Comparison of ENCODE assay signal across 16 mouse cellular contexts in the genomic region with DNA sequence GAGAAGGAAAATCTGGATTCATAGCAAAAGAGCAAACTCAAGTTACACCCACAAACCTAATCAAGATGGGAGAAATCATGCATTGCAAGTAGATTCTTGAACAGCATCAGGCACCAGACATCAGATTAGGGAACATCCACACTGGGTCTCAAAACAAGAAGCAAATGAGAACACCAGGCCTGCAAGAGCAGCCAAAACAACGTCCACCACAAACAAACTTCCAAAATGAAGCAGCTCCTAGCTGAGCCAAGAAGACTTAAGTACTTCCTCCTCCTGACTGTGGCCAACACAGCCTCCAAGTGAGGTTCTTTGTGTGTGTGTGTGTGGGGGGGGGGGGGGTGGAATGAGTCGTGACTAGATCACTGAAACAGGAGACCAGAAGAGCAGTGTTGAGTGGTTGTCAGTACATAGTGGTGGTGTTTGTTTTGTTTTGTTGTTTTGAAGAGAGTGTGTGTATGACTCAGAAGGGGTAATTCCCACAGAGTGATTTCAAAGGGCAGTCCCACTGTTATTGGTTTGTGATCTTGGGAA.
DNase-seq lines count a peak whose midpoint lies in the region; ATAC-seq and TF ChIP-seq lines count a peak whose summit lies in the region.
"Had no signal": no experiment of that assay in that cellular context is flagged by ENCODE, and none has a peak within 500 bp of the region (broad histone marks: within the 10 kb centered on the region; RNA-seq: fewer than 3 reads in every experiment).

No protein-coding gene starts in this region.

- H3K9me3 ChIP-seq in heart, embryonic 12.5 days (replicated peaks) = no peaks in the 10 kb centered on the region
- H3K9me3 ChIP-seq: embryonic facial prominence, embryonic 13.5 days; forebrain, embryonic 15.5 days; liver, embryonic 15.5 days had no signal

- H3K27me3 ChIP-seq in heart, adult 2 months (ENCODE audit: control insufficient read depth, insufficient read depth, low read length) = no peaks in the 10 kb centered on the region; the same call in 1 of the 2 replicates
- H3K27me3 ChIP-seq in heart, embryonic 12.5 days (replicated peaks) = no peaks in the 10 kb centered on the region
- H3K27me3 ChIP-seq: embryonic facial prominence, embryonic 13.5 days; forebrain, embryonic 15.5 days; liver, embryonic 15.5 days; Patski had no signal

- no peak overlapping the region for H3K27ac ChIP-seq in heart, adult 2 months
- H3K27ac ChIP-seq in heart, embryonic 12.5 days (ENCODE audit: poor library complexity, severe bottlenecking) = no peak overlapping the region
- H3K27ac ChIP-seq: embryonic facial prominence, embryonic 13.5 days; forebrain, embryonic 15.5 days; liver, embryonic 15.5 days had no signal

- no peak for TF ChIP-seq CTCF in heart, adult 2 months (IDR thresholded peaks at IDR 0.05)

- ATAC-seq in heart, embryonic 12.5 days (ENCODE audit: insufficient number of reproducible peaks, low FRiP score) = no peak
- ATAC-seq: forebrain, embryonic 15.5 days; inflammation-experienced regulatory T-cells, adult 6 months had no signal

- no peak for TF ChIP-seq POLR2A in heart, adult 2 months (IDR thresholded peaks at IDR 0.05; ENCODE audit: insufficient read depth, low read depth, low read length)

- peaks cover 6% of the 10 kb centered on the region for H3K4me1 ChIP-seq in heart, adult 2 months (ENCODE audit: control insufficient read depth, insufficient read depth, low read length)
- H3K4me1 ChIP-seq in heart, embryonic 12.5 days (replicated peaks) = peaks cover 9% of the 10 kb centered on the region
- H3K4me1 ChIP-seq: forebrain, embryonic 15.5 days; liver, embryonic 15.5 days had no signal

- WGBS in heart, adult 2 months = 11% methylated on average over 2 of the region's 2 CpGs
- 25% methylated on average over 2 of the region's 2 CpGs for WGBS in heart, embryonic 12.5 days

- intact Hi-C loops in heart, adult 2 months (cut with DNase I) = no loop called here
- intact Hi-C loops in heart, postnatal 14 days (cut with DNase I) = no loop called here
- intact Hi-C loops in left cerebral cortex, postnatal 10 days (cut with DNase I) = no loop called here

- no peak overlapping the region for H3K9ac ChIP-seq in heart, adult 2 months (ENCODE audit: low read depth, low read length)
- H3K9ac ChIP-seq in heart, embryonic 12.5 days = no peak overlapping the region
- H3K9ac ChIP-seq: embryonic facial prominence, embryonic 13.5 days; forebrain, embryonic 15.5 days; liver, embryonic 15.5 days had no signal

- no peaks in the 10 kb centered on the region for H3K79me2 ChIP-seq in heart, adult 2 months (replicated peaks; ENCODE audit: control insufficient read depth, insufficient read depth, low read length)

- TF ChIP-seq EP300 in heart, adult 2 months (IDR thresholded peaks at IDR 0.05; ENCODE audit: insufficient read depth, low read depth, low read length) = peak; percentile 34; the same call in 1 of the 2 replicates

- no peak overlapping the region for H3K4me3 ChIP-seq in heart, adult 2 months
- H3K4me3 ChIP-seq in heart, embryonic 12.5 days = no peak overlapping the region
- H3K4me3 ChIP-seq: embryonic facial prominence, embryonic 13.5 days; forebrain, embryonic 15.5 days; liver, embryonic 15.5 days had no signal

- peak in 1 of 2 experiments; percentile 47 for DNase-seq in heart, adult 2 months
- DNase-seq in 3T3-L1 (ENCODE audit: low read depth, low spot score) = peak; percentile 49
- DNase-seq in Muller cell, postnatal 12 days (ENCODE audit: inconsistent ontology term) = peak; percentile 77
- peak; percentile 16 to 18 for DNase-seq in heart, postnatal 14 days
- no peak for DNase-seq in left cerebral cortex, postnatal 10 days (ENCODE audit: extremely low spot score in 1 of 2, low spot score in 2 of 2)
- no peak for DNase-seq in ovary, postnatal 14 days (ENCODE audit: low spot score)
- DNase-seq: cerebellum, adult 11 months; cerebellum, postnatal 25 days; right cerebral cortex, postnatal 4 days; thymus, adult 2 months had no signal

- peaks cover 13% of the 10 kb centered on the region for H3K36me3 ChIP-seq in heart, adult 2 months (ENCODE audit: control insufficient read depth, insufficient read depth, low read length)
- H3K36me3 ChIP-seq in heart, embryonic 12.5 days = peaks cover 27% of the 10 kb centered on the region
- H3K36me3 ChIP-seq: forebrain, embryonic 15.5 days; liver, embryonic 15.5 days had no signal

- no peak overlapping the region for H3K4me2 ChIP-seq in heart, embryonic 12.5 days
- H3K4me2 ChIP-seq: embryonic facial prominence, embryonic 13.5 days; forebrain, embryonic 15.5 days; liver, embryonic 15.5 days had no signal

Comparison
In these comparisons a context has a peak if more than half of its experiments do, and no peak if none do; other contexts are left out.
1. DNase-seq: peak in 3T3-L1 (single experiment), Muller cell, postnatal 12 days (single experiment) and heart, postnatal 14 days (2 of 2); none in left cerebral cortex, postnatal 10 days (0 of 2) and ovary, postnatal 14 days (single experiment).